Mouse (Mus musculus) cerebellum, adult 2 months (tissue): ENCODE measurements around the gene Rnf43. TPM values are rescaled to one million over a fixed set of nuclear protein-coding genes. Genes with fewer than 3 reads are reported as not detected.

Source experiments
- DNase-seq, 2 experiments: peaks; one replicate each; pipeline ENCODE4 v3.0.0; 2021
- H3K27ac ChIP-seq: fragments of 200-500 bp; 2 replicates; pipeline ENCODE4 v1.5.1; 2012; ENCODE audit warnings: low read length, control low read depth, inconsistent platforms; ENCODE audit not compliant: insufficient read depth
- H3K27me3 ChIP-seq: fragments of 200-500 bp; 2 replicates; pipeline ENCODE4 v1.6.1; 2012; ENCODE audit warnings: inconsistent platforms, mild to moderate bottlenecking, low read length, moderate library complexity; ENCODE audit not compliant: control insufficient read depth, insufficient read depth
- H3K4me1 ChIP-seq: fragments of 200-500 bp; 2 replicates; pipeline ENCODE4 v1.6.1; 2011; ENCODE audit warnings: low read length; ENCODE audit not compliant: control insufficient read depth, insufficient read depth
- H3K4me3 ChIP-seq: fragments of 200-500 bp; replicated peaks from 2 replicates; pipeline ENCODE3; 2011; ENCODE audit warnings: mild to moderate bottlenecking, low read depth, low read length, control low read depth; ENCODE audit not compliant: insufficient read depth
- CTCF ChIP-seq: fragments of 200-500 bp; IDR thresholded peaks from 2 replicates; pipeline ENCODE4 v1.5.1; 2011; ENCODE audit warnings: low read depth, mild to moderate bottlenecking, control low read depth, low read length, moderate library complexity, borderline replicate concordance; ENCODE audit not compliant: insufficient read depth
- POLR2A ChIP-seq: fragments of 200-500 bp; IDR thresholded peaks from 2 replicates; pipeline ENCODE4 v1.6.1; 2011; ENCODE audit warnings: low read length, control low read depth, borderline replicate concordance; ENCODE audit not compliant: insufficient read depth
- WGBS: fragments of 180-500 bp; shearing (Covaris S2); methylation state at CpG from one replicate; pipeline ENCODE4 v1.1.7; 2018; 5-methylcytosine and 5-hydroxymethylcytosine counted together
- polyA plus RNA-seq: library from polyadenylated mRNA; depleted of rRNA; stranded (reverse); fragments of >200 nt; gene quantifications from 2 replicates; pipeline ENCODE4 v1.2.3, GENCODE M21; 2012

Rnf43 gene
- polyA plus RNA-seq, 1 experiment = 2.2 TPM

GRCm38 (mm10) chr11:87678976-87679375, 16.5 kb downstream of the Rnf43 start:
- H3K4me1 ChIP-seq = no peaks in the 10 kb centered on the region
- DNase-seq = no peak
- TF ChIP-seq CTCF (no peak), POLR2A (no peak)
- H3K4me3 ChIP-seq = no peak overlapping the region
- WGBS = 91% methylated on average over 7 of the region's 7 CpGs
- H3K27ac ChIP-seq = no peak overlapping the region
- no peaks in the 10 kb centered on the region for H3K27me3 ChIP-seq

GRCm38 (mm10) chr11:87680786-87681185, 18.3 kb downstream of the Rnf43 start:
- no peak for DNase-seq
- Histone ChIP-seq H3K4me1 (no peaks in the 10 kb centered on the region), H3K27ac (no peak overlapping the region), H3K27me3 (no peaks in the 10 kb centered on the region), H3K4me3 (no peak overlapping the region)
- TF ChIP-seq POLR2A (no peak), CTCF (no peak)
- WGBS = 53% methylated on average over 9 of the region's 9 CpGs

- Histone ChIP-seq H3K27me3 (no peaks in the 10 kb centered on the region), H3K4me1 (no peaks in the 10 kb centered on the region), H3K27ac (no peak overlapping the region), H3K4me3 (no peak overlapping the region)
- 89% methylated on average over 12 of the region's 12 CpGs for WGBS
- TF ChIP-seq CTCF (no peak), POLR2A (no peak)
- DNase-seq = no peak
Measured at GRCm38 (mm10) chr11:87682096-87682495, 19.6 kb downstream of the Rnf43 start.

- Histone ChIP-seq H3K4me3 (no peak overlapping the region), H3K27me3 (no peaks in the 10 kb centered on the region), H3K27ac (no peak overlapping the region), H3K4me1 (no peaks in the 10 kb centered on the region)
- no peak for DNase-seq
- TF ChIP-seq POLR2A (no peak), CTCF (no peak)
- WGBS = 57% methylated on average over 13 of the region's 13 CpGs
Measured at GRCm38 (mm10) chr11:87682838-87683571, 20.5 kb downstream of the Rnf43 start.

- Histone ChIP-seq H3K4me1 (no peaks in the 10 kb centered on the region), H3K4me3 (no peak overlapping the region), H3K27ac (no peak overlapping the region), H3K27me3 (no peaks in the 10 kb centered on the region)
- TF ChIP-seq POLR2A = no peak
- TF ChIP-seq CTCF = no peak
- no peak for DNase-seq
- 72% methylated on average over 7 of the region's 7 CpGs for WGBS
Measured at GRCm38 (mm10) chr11:87686407-87686806, 23.9 kb downstream of the Rnf43 start.

- Histone ChIP-seq H3K27ac (no peak overlapping the region), H3K4me1 (no peaks in the 10 kb centered on the region), H3K27me3 (no peaks in the 10 kb centered on the region), H3K4me3 (no peak overlapping the region)
- no peak for DNase-seq
- WGBS = 71% methylated on average over 15 of the region's 15 CpGs
- no peak for TF ChIP-seq POLR2A
- no peak for TF ChIP-seq CTCF
Measured at GRCm38 (mm10) chr11:87687246-87688225, 25.0 kb downstream of the Rnf43 start.

GRCm38 (mm10) chr11:87688478-87689203, 26.1 kb downstream of the Rnf43 start:
- no peak for DNase-seq
- no peaks in the 10 kb centered on the region for H3K4me1 ChIP-seq
- no peak overlapping the region for H3K4me3 ChIP-seq
- WGBS = 92% methylated on average over 11 of the region's 11 CpGs
- H3K27me3 ChIP-seq = no peaks in the 10 kb centered on the region
- TF ChIP-seq CTCF (no peak), POLR2A (no peak)
- no peak overlapping the region for H3K27ac ChIP-seq
